Mouse (Mus musculus): ENCODE results near the gene Ext2. TPM values are rescaled to one million over a fixed set of nuclear protein-coding genes. Genes with fewer than 3 reads are reported as not detected.

Gene Ext2
- polyA plus RNA-seq, 1 experiment from 2014 or later, result 22.6 TPM

DNA sequence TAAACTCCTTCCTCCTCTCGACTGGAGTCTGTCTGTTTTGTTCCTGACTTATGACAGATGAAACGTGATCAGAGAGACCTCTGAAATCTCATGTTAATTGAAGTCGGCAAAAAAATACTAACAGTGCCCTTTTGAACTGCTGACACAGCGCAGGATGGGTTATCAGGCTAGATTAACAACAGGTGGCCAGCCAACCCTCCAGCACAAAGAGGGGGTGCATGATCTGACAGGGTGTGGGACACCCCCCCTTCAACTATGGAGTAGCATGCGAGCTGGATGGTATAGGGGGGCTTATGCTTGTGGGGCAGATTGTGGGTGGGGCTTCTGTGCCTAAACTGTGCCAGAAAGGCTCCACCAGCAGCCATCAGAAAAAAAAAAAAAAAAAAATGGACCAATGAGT lies 141.0 kb downstream of the Ext2 start:
- 40% methylated on average over 5 of the region's 5 CpGs for WGBS (ENCODE audit: insufficient replicate concordance)

DNA sequence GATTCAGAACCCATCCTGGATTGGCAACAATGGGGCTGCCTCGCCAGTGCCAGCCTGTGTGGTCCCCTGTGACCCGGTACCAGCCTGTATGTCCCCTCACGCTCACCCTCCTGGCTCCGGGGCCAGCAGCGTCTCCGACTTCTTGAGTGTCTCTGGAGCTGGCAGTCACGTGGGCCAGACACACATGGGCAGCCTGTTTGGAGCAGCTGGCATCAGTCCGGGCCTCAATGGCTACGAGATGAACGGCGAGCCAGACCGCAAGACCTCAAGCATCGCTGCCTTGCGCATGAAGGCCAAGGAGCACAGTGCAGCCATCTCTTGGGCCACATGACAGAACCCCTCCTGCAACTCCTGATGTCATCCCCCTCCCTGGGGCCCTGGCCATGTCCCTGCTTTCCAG lies 145.1 kb downstream of the Ext2 start:
- DNase-seq (no peak), ATAC-seq (no peak)
- H3K27ac ChIP-seq (ENCODE audit: low read depth), result no peak overlapping the region
- H3K4me3 ChIP-seq (ENCODE audit: low read depth, low read length), result no peak overlapping the region
- no peak overlapping the region for H3K9ac ChIP-seq (replicated peaks)
- no peaks in the 10 kb centered on the region for H3K9me3 ChIP-seq (ENCODE audit: low read length)
- no peaks in the 10 kb centered on the region for H3K27me3 ChIP-seq (ENCODE audit: insufficient read depth, low read length)
- WGBS (ENCODE audit: insufficient replicate concordance), result 84% methylated on average over 14 of the region's 14 CpGs
- TF ChIP-seq EP300 (IDR thresholded peaks at IDR 0.05; ENCODE audit: low read depth), result no peak
- no peak for TF ChIP-seq CTCF (IDR thresholded peaks at IDR 0.05; ENCODE audit: low read depth)
- no peak overlapping the region for H3K4me2 ChIP-seq (ENCODE audit: low read depth, low read length)
- H3K4me1 ChIP-seq (ENCODE audit: insufficient read depth), result peaks cover 5% of the 10 kb centered on the region; the same call in 1 of the 2 replicates
- no peaks in the 10 kb centered on the region for H3K36me3 ChIP-seq (replicated peaks; ENCODE audit: insufficient read depth, low read length)

More for the DNA sequence above, 141.0 kb downstream of the Ext2 start:
- H3K4me2 ChIP-seq (ENCODE audit: low read depth, low read length), result no peak overlapping the region
- no peak overlapping the region for H3K27ac ChIP-seq (ENCODE audit: low read depth)
- no peaks in the 10 kb centered on the region for H3K36me3 ChIP-seq (replicated peaks; ENCODE audit: insufficient read depth, low read length)
- no peaks in the 10 kb centered on the region; the same call in 1 of the 2 replicates for H3K4me1 ChIP-seq (ENCODE audit: insufficient read depth)
- ATAC-seq (no peak), DNase-seq (no peak)
- no peak overlapping the region for H3K9ac ChIP-seq (replicated peaks)
- H3K9me3 ChIP-seq (ENCODE audit: low read length), result no peaks in the 10 kb centered on the region
- TF ChIP-seq CTCF (IDR thresholded peaks at IDR 0.05; ENCODE audit: low read depth), result no peak
- no peak for TF ChIP-seq EP300 (IDR thresholded peaks at IDR 0.05; ENCODE audit: low read depth)
- no peak overlapping the region for H3K4me3 ChIP-seq (ENCODE audit: low read depth, low read length)
- H3K27me3 ChIP-seq (ENCODE audit: insufficient read depth, low read length), result no peaks in the 10 kb centered on the region

DNA sequence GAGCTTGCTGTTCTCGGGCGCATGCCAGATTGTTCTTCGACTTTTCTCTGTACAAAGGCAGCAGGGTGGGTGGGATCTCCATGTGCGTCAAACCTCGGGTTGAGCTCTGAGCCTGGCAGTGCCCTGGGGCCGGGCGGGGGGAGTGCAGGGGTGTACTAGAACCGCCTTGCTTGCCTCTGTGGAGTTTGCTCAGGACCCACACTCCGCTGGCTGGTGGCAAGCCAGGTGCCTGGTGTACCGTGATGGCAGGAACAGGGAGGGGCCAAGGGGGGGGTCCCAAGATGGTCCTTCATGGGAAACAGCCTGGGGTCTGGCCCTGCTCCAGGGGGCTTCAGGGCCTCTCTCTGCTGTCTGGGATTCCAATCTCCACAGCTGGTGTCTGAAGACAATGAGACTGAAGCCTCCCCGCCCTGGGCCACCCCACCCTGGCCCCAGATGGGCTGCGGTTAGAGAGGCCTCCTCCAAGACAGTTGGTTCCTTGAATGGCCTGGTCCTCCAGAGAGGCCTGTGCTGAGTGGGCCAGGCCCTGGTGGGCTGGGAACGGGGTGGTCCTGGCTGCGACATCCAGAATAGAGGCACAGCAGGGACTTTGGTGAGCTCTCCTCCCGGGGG lies 150.7 kb downstream of the Ext2 start:
- Histone ChIP-seq H3K4me2 (ENCODE audit: low read depth, low read length) (no peak overlapping the region), H3K4me1 (ENCODE audit: insufficient read depth) (0 out of 2 replicates have a peak, but pooled peaks cover 5% of the 10 kb centered on the region), H3K9me3 (ENCODE audit: low read length) (no peaks in the 10 kb centered on the region), H3K9ac (replicated peaks) (no peak overlapping the region), H3K27ac (ENCODE audit: low read depth) (no peak overlapping the region), H3K27me3 (ENCODE audit: insufficient read depth, low read length) (no peaks in the 10 kb centered on the region), H3K36me3 (replicated peaks; ENCODE audit: insufficient read depth, low read length) (no peaks in the 10 kb centered on the region), H3K4me3 (ENCODE audit: low read depth, low read length) (no peak overlapping the region)
- ATAC-seq, result no peak
- DNase-seq, result no peak
- 81% methylated on average over 15 of the region's 15 CpGs for WGBS (ENCODE audit: insufficient replicate concordance)
- no peak for TF ChIP-seq CTCF (IDR thresholded peaks at IDR 0.05; ENCODE audit: low read depth)
- no peak for TF ChIP-seq EP300 (IDR thresholded peaks at IDR 0.05; ENCODE audit: low read depth)

DNA sequence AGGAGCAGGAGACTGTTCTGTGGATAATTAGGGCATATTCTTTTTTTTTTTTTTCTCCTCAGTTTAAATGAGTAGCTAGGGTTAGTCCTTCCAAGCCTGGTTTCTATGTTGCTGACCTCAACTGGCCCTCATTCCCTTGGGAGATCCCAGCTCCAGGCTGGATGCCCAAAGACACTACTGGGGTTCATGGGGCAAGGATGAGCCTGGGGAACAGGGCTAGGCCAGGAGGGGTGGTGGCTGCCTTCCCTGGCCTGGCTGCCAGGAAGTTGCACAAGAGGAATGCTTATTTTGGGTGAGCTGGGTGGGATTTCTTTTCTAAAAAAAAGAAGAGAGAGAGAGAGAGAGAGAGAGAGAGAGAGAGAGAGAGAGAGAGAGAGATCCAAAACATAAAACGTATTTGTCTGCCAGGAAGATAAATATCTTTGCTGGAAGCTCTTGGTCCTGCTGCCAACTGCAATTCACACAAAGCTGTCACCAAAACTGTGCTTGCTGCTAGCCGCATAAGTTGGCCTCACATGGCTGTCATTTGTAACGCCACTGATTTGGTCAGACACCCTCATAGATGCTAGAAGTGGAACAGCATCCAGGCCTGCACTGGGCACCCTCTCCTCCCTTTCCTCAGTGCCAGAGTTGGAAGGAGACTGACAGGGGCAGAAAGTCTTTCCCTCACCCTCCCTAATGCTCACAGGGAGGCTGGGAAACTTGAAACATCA lies 156.1 kb downstream of the Ext2 start:
- Histone ChIP-seq H3K4me2 (ENCODE audit: low read depth, low read length) (no peak overlapping the region), H3K36me3 (replicated peaks; ENCODE audit: insufficient read depth, low read length) (no peaks in the 10 kb centered on the region), H3K9me3 (ENCODE audit: low read length) (no peaks in the 10 kb centered on the region), H3K9ac (replicated peaks) (no peak overlapping the region), H3K4me3 (ENCODE audit: low read depth, low read length) (no peak overlapping the region), H3K27me3 (ENCODE audit: insufficient read depth, low read length) (no peaks in the 10 kb centered on the region), H3K27ac (ENCODE audit: low read depth) (no peak overlapping the region), H3K4me1 (ENCODE audit: insufficient read depth) (peaks cover 3% of the 10 kb centered on the region; the same call in 1 of the 2 replicates)
- DNase-seq (no peak), ATAC-seq (no peak)
- 53% methylated on average over 3 of the region's 3 CpGs for WGBS (ENCODE audit: insufficient replicate concordance)
- TF ChIP-seq EP300 (IDR thresholded peaks at IDR 0.05; ENCODE audit: low read depth) (no peak), CTCF (IDR thresholded peaks at IDR 0.05; ENCODE audit: low read depth) (no peak)

DNA sequence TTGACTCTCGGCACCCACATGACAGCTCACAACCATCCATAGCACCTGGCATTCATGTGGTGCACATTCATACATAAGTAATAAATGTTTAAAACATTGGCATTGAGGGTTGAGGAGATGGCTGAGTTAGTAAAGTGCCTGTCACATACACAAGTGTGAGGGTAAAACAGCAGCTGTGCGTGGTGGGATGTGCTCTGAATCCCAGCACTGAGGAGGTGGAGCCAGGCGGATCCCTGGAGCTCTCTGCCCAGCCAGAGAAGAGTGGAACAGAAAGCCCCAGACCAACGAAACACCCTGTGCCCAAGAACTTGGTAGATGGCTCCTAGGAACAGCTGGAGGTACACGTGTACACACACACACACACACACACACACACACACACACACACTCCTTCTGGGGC lies 156.9 kb downstream of the Ext2 start:
- H3K4me3 ChIP-seq (ENCODE audit: low read depth, low read length), result no peak overlapping the region
- DNase-seq (no peak), ATAC-seq (no peak)
- H3K9me3 ChIP-seq (ENCODE audit: low read length), result no peaks in the 10 kb centered on the region
- H3K4me1 ChIP-seq (ENCODE audit: insufficient read depth), result peaks cover 3% of the 10 kb centered on the region; the same call in 1 of the 2 replicates
- H3K27ac ChIP-seq (ENCODE audit: low read depth), result no peak overlapping the region
- WGBS (ENCODE audit: insufficient replicate concordance), result 72% methylated on average over 5 of the region's 5 CpGs
- H3K4me2 ChIP-seq (ENCODE audit: low read depth, low read length), result no peak overlapping the region
- H3K27me3 ChIP-seq (ENCODE audit: insufficient read depth, low read length), result no peaks in the 10 kb centered on the region
- no peak for TF ChIP-seq CTCF (IDR thresholded peaks at IDR 0.05; ENCODE audit: low read depth)
- TF ChIP-seq EP300 (IDR thresholded peaks at IDR 0.05; ENCODE audit: low read depth), result no peak
- H3K9ac ChIP-seq (replicated peaks), result no peak overlapping the region
- no peaks in the 10 kb centered on the region for H3K36me3 ChIP-seq (replicated peaks; ENCODE audit: insufficient read depth, low read length)

DNA sequence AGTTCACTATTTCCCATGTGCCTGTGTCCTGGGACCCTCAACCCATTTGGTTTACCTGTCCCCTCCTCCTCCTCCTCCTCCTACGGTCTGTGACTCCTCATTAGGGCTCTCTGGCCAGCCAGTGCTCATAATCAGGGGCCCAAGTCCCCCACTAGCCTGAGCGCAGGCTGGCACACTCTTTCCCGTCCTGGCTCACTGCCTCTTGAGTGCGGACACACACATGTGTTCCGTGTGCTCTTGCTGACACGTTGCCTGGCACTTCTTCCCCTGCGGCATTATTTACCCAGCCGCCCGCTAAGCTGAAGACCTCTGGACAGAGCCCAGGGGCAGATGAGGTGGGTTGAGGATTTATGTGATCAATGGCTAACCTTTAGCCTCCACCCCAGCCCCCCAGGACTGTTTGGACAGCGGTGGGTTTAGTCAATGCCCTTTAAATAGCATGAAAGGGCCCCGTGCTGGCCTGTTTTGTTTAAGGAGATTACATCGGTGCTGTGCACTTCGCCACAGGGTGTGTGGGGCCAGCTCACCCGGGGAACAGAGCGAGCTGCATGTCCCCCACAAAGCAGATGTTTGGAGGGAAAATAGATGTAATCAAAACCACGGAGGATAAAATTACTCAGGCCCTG lies 160.0 kb downstream of the Ext2 start:
- peak overlapping the region; percentile 38; the same call in 1 of the 2 replicates for H3K4me2 ChIP-seq (ENCODE audit: low read depth, low read length)
- ATAC-seq (peak; percentile 75), DNase-seq (no peak)
- peaks cover 3% of the 10 kb centered on the region; the same call in 1 of the 2 replicates for H3K4me1 ChIP-seq (ENCODE audit: insufficient read depth)
- no peak overlapping the region for H3K4me3 ChIP-seq (ENCODE audit: low read depth, low read length)
- H3K9ac ChIP-seq (replicated peaks), result no peak overlapping the region
- H3K27me3 ChIP-seq (ENCODE audit: insufficient read depth, low read length), result no peaks in the 10 kb centered on the region
- H3K9me3 ChIP-seq (ENCODE audit: low read length), result no peaks in the 10 kb centered on the region
- H3K27ac ChIP-seq (ENCODE audit: low read depth), result no peak overlapping the region
- 48% methylated on average over 16 of the region's 16 CpGs for WGBS (ENCODE audit: insufficient replicate concordance)
- H3K36me3 ChIP-seq (replicated peaks; ENCODE audit: insufficient read depth, low read length), result no peaks in the 10 kb centered on the region
- no peak for TF ChIP-seq EP300 (IDR thresholded peaks at IDR 0.05; ENCODE audit: low read depth)
- no peak for TF ChIP-seq CTCF (IDR thresholded peaks at IDR 0.05; ENCODE audit: low read depth)

Measured in liver, postnatal 0 days (tissue).